Mouse (Mus musculus) natural killer cell, adult 2 months (primary cell): ENCODE measurements around the gene Exosc10.
A peak's percentile ranks its signal among the peaks of the same experiment; 100 is the strongest.

Experiments
- DNase-seq, 2 experiments: peaks; one replicate each; pipeline ENCODE4 v3.0.0; 2022; ENCODE audit warnings: low spot score in 2 of 2

Exosc10 gene

GRCm38 (mm10) chr4:148607758-148608157, 49.5 kb downstream of the Exosc10 start:
- peak; percentile 65 to 79 for DNase-seq

- no peak for DNase-seq
These were observed 51.6 kb downstream of the Exosc10 start for GRCm38 (mm10) chr4:148609805-148610204.

GRCm38 (mm10) chr4:148610631-148611364, 52.6 kb downstream of the Exosc10 start:
- no peak for DNase-seq

- DNase-seq, result no peak
These were observed 54.3 kb downstream of the Exosc10 start for GRCm38 (mm10) chr4:148612557-148612956.

- DNase-seq, result no peak
These were observed 55.5 kb downstream of the Exosc10 start for GRCm38 (mm10) chr4:148613738-148614137.

GRCm38 (mm10) chr4:148619805-148620204, 61.6 kb downstream of the Exosc10 start:
- DNase-seq, result no peak

- DNase-seq, result no peak
These were observed 62.5 kb downstream of the Exosc10 start for GRCm38 (mm10) chr4:148620718-148621117.

- DNase-seq, result no peak
These were observed 64.3 kb downstream of the Exosc10 start for GRCm38 (mm10) chr4:148622485-148622884.

GRCm38 (mm10) chr4:148623609-148624008, 65.4 kb downstream of the Exosc10 start:
- no peak for DNase-seq

- DNase-seq, result no peak
These were observed 66.8 kb downstream of the Exosc10 start for GRCm38 (mm10) chr4:148625010-148625409.

GRCm38 (mm10) chr4:148625756-148626622, 67.8 kb downstream of the Exosc10 start:
- peak; percentile 51 to 57 for DNase-seq

GRCm38 (mm10) chr4:148626623-148627185, 68.5 kb downstream of the Exosc10 start, which contains the start of gene Tardbp:
TSS of gene Tardbp (minus strand) at chr4:148627019.
- peak; percentile 96 to 97 for DNase-seq

GRCm38 (mm10) chr4:148627246-148627645, 69.0 kb downstream of the Exosc10 start:
- no peak for DNase-seq
